Mouse (Mus musculus): ENCODE measurements around the gene Nog. TPM values are rescaled to one million over a fixed set of nuclear protein-coding genes. Genes with fewer than 3 reads are reported as not detected.

Gene Nog
- under 1 TPM in 3 of 4 experiments, not detected in 1; 0.19 to 0.52 (median 0.52) TPM for total RNA-seq (2022)

GRCm38 (mm10) chr11:89302056-89302815, at the start of gene Nog:
Gene Nog (minus strand): TSS chr11:89302332.
- DNase-seq (ENCODE audit: low spot score), result no peak

GRCm38 (mm10) chr11:89340238-89340637, 38.1 kb upstream of the Nog start:
- no peak for DNase-seq (ENCODE audit: low spot score)

- DNase-seq (ENCODE audit: low spot score), result peak; percentile 1
Observed at GRCm38 (mm10) chr11:89339783-89340182, 37.7 kb upstream of the Nog start.

GRCm38 (mm10) chr11:89337910-89338309, 35.8 kb upstream of the Nog start:
- no peak for DNase-seq (ENCODE audit: low spot score)

GRCm38 (mm10) chr11:89327089-89327881, 25.2 kb upstream of the Nog start:
- DNase-seq (ENCODE audit: low spot score), result no peak

- no peak for DNase-seq (ENCODE audit: low spot score)
Observed at GRCm38 (mm10) chr11:89321775-89322174, 19.6 kb upstream of the Nog start.

- DNase-seq (ENCODE audit: low spot score), result no peak
Observed at GRCm38 (mm10) chr11:89319675-89320074, 17.5 kb upstream of the Nog start.

GRCm38 (mm10) chr11:89318324-89318723, 16.2 kb upstream of the Nog start:
- no peak for DNase-seq (ENCODE audit: low spot score)

GRCm38 (mm10) chr11:89317757-89318156, 15.6 kb upstream of the Nog start:
- no peak for DNase-seq (ENCODE audit: low spot score)

- DNase-seq (ENCODE audit: low spot score), result no peak
Observed at GRCm38 (mm10) chr11:89314374-89314773, 12.2 kb upstream of the Nog start.

GRCm38 (mm10) chr11:89312378-89312777, 10.2 kb upstream of the Nog start:
- no peak for DNase-seq (ENCODE audit: low spot score)

GRCm38 (mm10) chr11:89310217-89310616, 8.1 kb upstream of the Nog start:
- no peak for DNase-seq (ENCODE audit: low spot score)

GRCm38 (mm10) chr11:89303421-89303820, 1.3 kb upstream of the Nog start:
- peak; percentile 77 for DNase-seq (ENCODE audit: low spot score)

- DNase-seq (ENCODE audit: low spot score), result peak; percentile 33
Observed at GRCm38 (mm10) chr11:89302816-89303180, 666 bp upstream of the Nog start.

- no peak for DNase-seq (ENCODE audit: low spot score)
Observed at GRCm38 (mm10) chr11:89301331-89302055, 639 bp downstream of the Nog start.

- DNase-seq (ENCODE audit: low spot score), result no peak
Observed at GRCm38 (mm10) chr11:89299784-89300775, 2.1 kb downstream of the Nog start.

GRCm38 (mm10) chr11:89299116-89299783, 2.9 kb downstream of the Nog start:
- DNase-seq (ENCODE audit: low spot score), result no peak

GRCm38 (mm10) chr11:89298285-89299010, 3.7 kb downstream of the Nog start:
- DNase-seq (ENCODE audit: low spot score), result no peak

- DNase-seq (ENCODE audit: low spot score), result no peak
Observed at GRCm38 (mm10) chr11:89297521-89297920, 4.6 kb downstream of the Nog start.
